Mouse (Mus musculus) lung, embryonic 15.5 days (tissue): ENCODE measurements around the gene Apol7c. TPM values are rescaled to one million over a fixed set of nuclear protein-coding genes. Genes with fewer than 3 reads are reported as not detected.
"Not testable (repeated sequence)": the region's sequence is repeated elsewhere in the genome, so short reads cannot be mapped to it uniquely, and the experiment has no call there.

ENCODE experiments used
- ATAC-seq: fragments of 200-750 bp; cut with Nextera tagmentation; 2 replicates; pipeline ENCODE4 v1.8.0; 2017; ENCODE audit warnings: moderate number of reproducible peaks, borderline replicate concordance; ENCODE audit not compliant: low FRiP score, low TSS enrichment; ENCODE audit errors: extremely low read depth
- H3K27ac ChIP-seq: fragments of 300-500 bp; sonication (generic); 2 replicates; pipeline ENCODE4 v1.5.1; 2015; ENCODE audit warnings: moderate library complexity, mild to moderate bottlenecking, inconsistent platforms
- H3K27me3 ChIP-seq: fragments of 300-500 bp; sonication (generic); 2 replicates; pipeline ENCODE4 v1.6.1; 2015; ENCODE audit warnings: inconsistent platforms
- H3K36me3 ChIP-seq: fragments of 300-500 bp; sonication (generic); 2 replicates; pipeline ENCODE4 v1.6.1; 2015; ENCODE audit warnings: inconsistent platforms
- H3K4me1 ChIP-seq: fragments of 300-500 bp; sonication (generic); 2 replicates; pipeline ENCODE4 v1.6.1; 2015; ENCODE audit warnings: inconsistent platforms
- H3K4me2 ChIP-seq: fragments of 300-500 bp; sonication (generic); 2 replicates; pipeline ENCODE4 v1.6.1; 2015; ENCODE audit warnings: inconsistent platforms, mild to moderate bottlenecking, moderate library complexity
- H3K4me3 ChIP-seq: fragments of 300-500 bp; sonication (generic); 2 replicates; pipeline ENCODE4 v1.5.1; 2015; ENCODE audit warnings: mild to moderate bottlenecking, inconsistent platforms
- H3K9ac ChIP-seq: fragments of 300-500 bp; sonication (generic); 2 replicates; pipeline ENCODE4 v1.6.1; 2015; ENCODE audit warnings: inconsistent platforms
- H3K9me3 ChIP-seq: fragments of 300-500 bp; sonication (generic); 2 replicates; pipeline ENCODE4 v1.6.1; 2016; ENCODE audit warnings: inconsistent platforms
- WGBS: fragments of 180-500 bp; shearing (Covaris S2); methylation state at CpG from one replicate; pipeline ENCODE4 v1.1.7; 2015; 5-methylcytosine and 5-hydroxymethylcytosine counted together
- polyA plus RNA-seq: library from polyadenylated mRNA; unstranded; fragments of >200 nt; fragmentation: Nextera tagmentation; extraction: Ambion mirVana; gene quantifications from 2 replicates; pipeline ENCODE4 v1.2.1, GENCODE M21; 2015

Gene Apol7c
- polyA plus RNA-seq, result 0.16 TPM in 1 of 2 replicates, not detected in the other

GRCm38 (mm10) chr15:77533216-77533615 lies at the start of gene Apol7c:
Gene Apol7c (minus strand): TSS chr15:77533316.
- H3K4me1 ChIP-seq, result no peaks in the 10 kb centered on the region
- H3K9ac ChIP-seq, result no peak within 1 kb of the TSS
- H3K9me3 ChIP-seq, result no peaks in the 10 kb centered on the region
- H3K27ac ChIP-seq, result no peak within 1 kb of the TSS
- H3K4me2 ChIP-seq, result no peak within 1 kb of the TSS
- H3K27me3 ChIP-seq, result no peaks in the 10 kb centered on the region
- H3K4me3 ChIP-seq, result no peak within 1 kb of the TSS
- ATAC-seq, result no peak
- H3K36me3 ChIP-seq, result no peaks in the 10 kb centered on the region

GRCm38 (mm10) chr15:77581681-77582080 lies 48.6 kb upstream of the Apol7c start:
- WGBS, result 18% methylated on average over 1 of the region's 1 CpGs
- no peaks in the 10 kb centered on the region for H3K9me3 ChIP-seq
- H3K4me1 ChIP-seq, result no peaks in the 10 kb centered on the region
- peak; percentile 55; the same call in 1 of the 2 replicates for ATAC-seq
- H3K4me3 ChIP-seq, result no peak overlapping the region
- peak overlapping the region; percentile 37 for H3K27ac ChIP-seq
- H3K36me3 ChIP-seq, result no peaks in the 10 kb centered on the region
- no peak overlapping the region for H3K9ac ChIP-seq
- no peaks in the 10 kb centered on the region for H3K27me3 ChIP-seq
- no peak overlapping the region for H3K4me2 ChIP-seq

GRCm38 (mm10) chr15:77579311-77579710 lies 46.2 kb upstream of the Apol7c start:
- 86% methylated on average over 4 of the region's 4 CpGs for WGBS

GRCm38 (mm10) chr15:77578801-77579200 lies 45.7 kb upstream of the Apol7c start:
- ATAC-seq, result no peak
- WGBS, result 93% methylated on average over 2 of the region's 2 CpGs
- Histone ChIP-seq H3K9ac (no peak overlapping the region), H3K27me3 (no peaks in the 10 kb centered on the region), H3K4me3 (no peak overlapping the region), H3K9me3 (no peaks in the 10 kb centered on the region), H3K4me1 (no peaks in the 10 kb centered on the region), H3K4me2 (no peak overlapping the region), H3K27ac (no peak overlapping the region), H3K36me3 (no peaks in the 10 kb centered on the region)

More at GRCm38 (mm10) chr15:77579311-77579710, 46.2 kb upstream of the Apol7c start:
- H3K9me3 ChIP-seq, result no peaks in the 10 kb centered on the region
- no peaks in the 10 kb centered on the region for H3K4me1 ChIP-seq
- ATAC-seq, result no peak
- no peaks in the 10 kb centered on the region for H3K36me3 ChIP-seq
- no peak overlapping the region for H3K4me3 ChIP-seq
- no peak overlapping the region for H3K27ac ChIP-seq
- H3K9ac ChIP-seq, result no peak overlapping the region
- H3K4me2 ChIP-seq, result no peak overlapping the region
- H3K27me3 ChIP-seq, result no peaks in the 10 kb centered on the region

- ATAC-seq, result no peak
- Histone ChIP-seq H3K27ac (no peak overlapping the region), H3K4me1 (no peaks in the 10 kb centered on the region)
Measured at GRCm38 (mm10) chr15:77563219-77563618, 30.1 kb upstream of the Apol7c start.

GRCm38 (mm10) chr15:77561792-77562191 lies 28.7 kb upstream of the Apol7c start, which contains the start of gene 1700025B11Rik:
Gene 1700025B11Rik (minus strand): TSS chr15:77561892.
- Histone ChIP-seq H3K27me3 (no peaks in the 10 kb centered on the region), H3K27ac (no peak within 1 kb of the TSS), H3K9ac (no peak within 1 kb of the TSS), H3K9me3 (no peaks in the 10 kb centered on the region), H3K4me2 (no peak within 1 kb of the TSS), H3K36me3 (no peaks in the 10 kb centered on the region), H3K4me3 (no peak within 1 kb of the TSS), H3K4me1 (no peaks in the 10 kb centered on the region)
- no peak for ATAC-seq

More at GRCm38 (mm10) chr15:77563219-77563618, 30.1 kb upstream of the Apol7c start:
- Histone ChIP-seq H3K9me3 (no peaks in the 10 kb centered on the region), H3K36me3 (no peaks in the 10 kb centered on the region), H3K27me3 (no peaks in the 10 kb centered on the region), H3K4me2 (no peak overlapping the region), H3K9ac (no peak overlapping the region), H3K4me3 (no peak overlapping the region)

GRCm38 (mm10) chr15:77539221-77539620 lies 6.1 kb upstream of the Apol7c start:
- not testable (repeated sequence) for H3K4me3 ChIP-seq, H3K27ac ChIP-seq, H3K4me1 ChIP-seq, H3K4me2 ChIP-seq, ATAC-seq, H3K36me3 ChIP-seq, H3K27me3 ChIP-seq, H3K9ac ChIP-seq, H3K9me3 ChIP-seq
- 27% methylated on average over 1 of the region's 1 CpGs for WGBS

GRCm38 (mm10) chr15:77523186-77523843 lies 9.8 kb downstream of the Apol7c start:
- H3K27ac ChIP-seq, H3K9ac ChIP-seq, H3K27me3 ChIP-seq, H3K36me3 ChIP-seq, H3K4me2 ChIP-seq, ATAC-seq, H3K4me1 ChIP-seq, H3K9me3 ChIP-seq, H3K4me3 ChIP-seq: not testable (repeated sequence)
- WGBS, result 4% methylated on average over 6 of the region's 6 CpGs

GRCm38 (mm10) chr15:77520596-77520995 lies 12.5 kb downstream of the Apol7c start:
- not testable (repeated sequence) for H3K9me3 ChIP-seq, H3K27ac ChIP-seq, ATAC-seq, H3K9ac ChIP-seq, H3K4me1 ChIP-seq, H3K4me3 ChIP-seq, H3K4me2 ChIP-seq, H3K27me3 ChIP-seq, H3K36me3 ChIP-seq
- 51% methylated on average over 4 of the region's 4 CpGs for WGBS

- not testable (repeated sequence) for H3K27me3 ChIP-seq, H3K36me3 ChIP-seq, H3K4me3 ChIP-seq, H3K9me3 ChIP-seq, H3K4me1 ChIP-seq, H3K9ac ChIP-seq, H3K27ac ChIP-seq, H3K4me2 ChIP-seq, ATAC-seq
Measured at GRCm38 (mm10) chr15:77507966-77508365, 25.1 kb downstream of the Apol7c start, which contains the start of gene Apol11a. Gene Apol11a (plus strand): TSS chr15:77508271.

GRCm38 (mm10) chr15:77494694-77495093 lies 38.4 kb downstream of the Apol7c start:
- not testable (repeated sequence) for H3K9ac ChIP-seq, H3K27me3 ChIP-seq, H3K4me2 ChIP-seq, H3K36me3 ChIP-seq, H3K4me1 ChIP-seq, H3K9me3 ChIP-seq, H3K27ac ChIP-seq, ATAC-seq, H3K4me3 ChIP-seq
- WGBS, result 50% methylated on average over 1 of the region's 1 CpGs

- H3K9ac ChIP-seq, ATAC-seq, H3K4me3 ChIP-seq, H3K9me3 ChIP-seq, H3K4me1 ChIP-seq, H3K27me3 ChIP-seq, H3K27ac ChIP-seq, H3K36me3 ChIP-seq, H3K4me2 ChIP-seq: not testable (repeated sequence)
- WGBS, result no CpG with 5 or more reads among the region's 1 CpGs
Measured at GRCm38 (mm10) chr15:77493181-77493580, 39.9 kb downstream of the Apol7c start.
